Mouse (Mus musculus): ENCODE measurements around the gene Myo5c. TPM values are rescaled to one million over a fixed set of nuclear protein-coding genes. Genes with fewer than 3 reads are reported as not detected.
"Not testable (repeated sequence)": the region's sequence is repeated elsewhere in the genome, so short reads cannot be mapped to it uniquely, and the experiment has no call there.

Myo5c gene
- total RNA-seq, 2 experiments from 2014 or later, result 7.0 to 7.2 TPM

- TF ChIP-seq CTCF (IDR thresholded peaks at IDR 0.05), result no peak
- intact Hi-C loops (cut with DNase I), result loop anchor here (5.0 kb wide), 1 partner anchor 34 kb away; no protein-coding TSS in a partner anchor
- no peak for DNase-seq (ENCODE audit: extremely low spot score in 1 of 2, low spot score in 2 of 2)
- H3K4me3 ChIP-seq, result no peak overlapping the region
- peak overlapping the region; percentile 93 for H3K27ac ChIP-seq
These were observed 14.5 kb downstream of the Myo5c start for GRCm38 (mm10) chr9:75246080-75246930.

GRCm38 (mm10) chr9:75247870-75248269 lies 16.1 kb downstream of the Myo5c start:
- H3K27ac ChIP-seq, result peak overlapping the region; percentile 93
- TF ChIP-seq CTCF (IDR thresholded peaks at IDR 0.05), result no peak
- no peak for DNase-seq (ENCODE audit: extremely low spot score in 1 of 2, low spot score in 2 of 2)
- H3K4me3 ChIP-seq, result no peak overlapping the region
- intact Hi-C loops (cut with DNase I), result loop anchor here (1.0 to 5.0 kb wide), 2 partner anchors 36 to 52 kb away; no protein-coding TSS in a partner anchor

GRCm38 (mm10) chr9:75248359-75248758 lies 16.5 kb downstream of the Myo5c start:
- peak overlapping the region; percentile 77 for H3K27ac ChIP-seq
- DNase-seq (ENCODE audit: extremely low spot score in 1 of 2, low spot score in 2 of 2), result no peak
- TF ChIP-seq CTCF (IDR thresholded peaks at IDR 0.05), result no peak
- intact Hi-C loops (cut with DNase I), result loop anchor here (1.0 to 5.0 kb wide), 2 partner anchors 36 to 52 kb away; no protein-coding TSS in a partner anchor
- no peak overlapping the region for H3K4me3 ChIP-seq

- no peak for TF ChIP-seq CTCF (IDR thresholded peaks at IDR 0.05)
- Histone ChIP-seq H3K4me3 (no peak overlapping the region), H3K27ac (peak overlapping the region; percentile 77)
- intact Hi-C loops (cut with DNase I), result loop anchor here (1.0 to 5.0 kb wide), 2 partner anchors 37 to 53 kb away; no protein-coding TSS in a partner anchor
- DNase-seq (ENCODE audit: extremely low spot score in 1 of 2, low spot score in 2 of 2), result no peak
These were observed 17.1 kb downstream of the Myo5c start for GRCm38 (mm10) chr9:75248874-75249273.

- H3K27ac ChIP-seq, result peak overlapping the region; percentile 90
- DNase-seq (ENCODE audit: extremely low spot score in 1 of 2, low spot score in 2 of 2), result peak in 1 of 2 experiments; percentile 47
- intact Hi-C loops (cut with DNase I); H3K4me3 ChIP-seq: not testable (repeated sequence)
These were observed 21.3 kb downstream of the Myo5c start for GRCm38 (mm10) chr9:75253158-75253557.

GRCm38 (mm10) chr9:75253766-75254165 lies 21.9 kb downstream of the Myo5c start:
- intact Hi-C loops (cut with DNase I), result loop anchor here (1.0 kb wide), 1 partner anchor 10 kb away; no protein-coding TSS in a partner anchor

GRCm38 (mm10) chr9:75254196-75254955 lies 22.6 kb downstream of the Myo5c start:
- peak; percentile 61 to 66 for DNase-seq (ENCODE audit: extremely low spot score in 1 of 2, low spot score in 2 of 2)
- TF ChIP-seq CTCF (IDR thresholded peaks at IDR 0.05), result no peak
- Histone ChIP-seq H3K27ac (peak overlapping the region; percentile 90), H3K4me3 (no peak overlapping the region)
- intact Hi-C loops (cut with DNase I), result loop anchor here (1.0 kb wide), 1 partner anchor 11 kb away; no protein-coding TSS in a partner anchor

More at GRCm38 (mm10) chr9:75253766-75254165, 21.9 kb downstream of the Myo5c start:
- Histone ChIP-seq H3K4me3 (no peak overlapping the region), H3K27ac (peak overlapping the region; percentile 90)
- no peak for DNase-seq (ENCODE audit: extremely low spot score in 1 of 2, low spot score in 2 of 2)
- TF ChIP-seq CTCF (IDR thresholded peaks at IDR 0.05), result no peak

GRCm38 (mm10) chr9:75255820-75256545 lies 24.2 kb downstream of the Myo5c start:
- no peak for DNase-seq (ENCODE audit: extremely low spot score in 1 of 2, low spot score in 2 of 2)
- Histone ChIP-seq H3K4me3 (no peak overlapping the region), H3K27ac (peak overlapping the region; percentile 76)
- no peak for TF ChIP-seq CTCF (IDR thresholded peaks at IDR 0.05)
- intact Hi-C loops (cut with DNase I), result no loop called here

- H3K27ac ChIP-seq, result no peak overlapping the region
- intact Hi-C loops (cut with DNase I), result no loop called here
- no peak for DNase-seq (ENCODE audit: extremely low spot score in 1 of 2, low spot score in 2 of 2)
- no peak for TF ChIP-seq CTCF (IDR thresholded peaks at IDR 0.05)
- no peak overlapping the region for H3K4me3 ChIP-seq
These were observed 27.0 kb downstream of the Myo5c start for GRCm38 (mm10) chr9:75258792-75259191.

GRCm38 (mm10) chr9:75259656-75260055 lies 27.8 kb downstream of the Myo5c start:
- intact Hi-C loops (cut with DNase I), result loop anchor here (2.0 kb wide), 2 partner anchors 39 to 209 kb away; no protein-coding TSS in a partner anchor
- no peak for DNase-seq (ENCODE audit: extremely low spot score in 1 of 2, low spot score in 2 of 2)
- peak; percentile 37 for TF ChIP-seq CTCF (IDR thresholded peaks at IDR 0.05)
- Histone ChIP-seq H3K27ac (no peak overlapping the region), H3K4me3 (no peak overlapping the region)

- intact Hi-C loops (cut with DNase I), result loop anchor here (2.0 kb wide), 2 partner anchors 41 to 211 kb away; no protein-coding TSS in a partner anchor
These were observed 29.6 kb downstream of the Myo5c start for GRCm38 (mm10) chr9:75261332-75261872.

More at GRCm38 (mm10) chr9:75261332-75261872, 29.6 kb downstream of the Myo5c start:
- DNase-seq (ENCODE audit: extremely low spot score in 1 of 2, low spot score in 2 of 2), result no peak
- no peak for TF ChIP-seq CTCF (IDR thresholded peaks at IDR 0.05)
- Histone ChIP-seq H3K27ac (peak overlapping the region; percentile 85), H3K4me3 (no peak overlapping the region)
